In genomic region chr3:62341496-62342205, GRCm38 (mm10) we compare ENCODE assay signal across 10 mouse cellular contexts. TPM values are rescaled to one million over a fixed set of nuclear protein-coding genes. Genes with fewer than 3 reads are reported as not detected.
DNase-seq lines count a peak whose midpoint lies in the region; ATAC-seq lines count a peak whose summit lies in the region.
"Had no signal": no experiment of that assay in that cellular context is flagged by ENCODE, and none has a peak within 500 bp of the region (broad histone marks: within the 10 kb centered on the region; RNA-seq: fewer than 3 reads in every experiment).

No protein-coding gene starts in this region.

- no peak for DNase-seq in heart, adult 11 months
- peak; percentile 82 for DNase-seq in R1 (ENCODE audit: low read depth, low spot score)
- DNase-seq in adrenal gland, adult 18-20 months (ENCODE audit: low spot score in 2 of 2): no peak
- DNase-seq in urinary bladder, postnatal 36 days (ENCODE audit: low spot score in 2 of 2): no peak
- DNase-seq in cerebellum, postnatal 36 days: no peak
- DNase-seq: left cerebral cortex, postnatal 4 days had no signal

- H3K36me3 ChIP-seq in heart, embryonic 15.5 days: no peaks in the 10 kb centered on the region
- H3K36me3 ChIP-seq in hindbrain, embryonic 15.5 days: no peaks in the 10 kb centered on the region
- H3K36me3 ChIP-seq in midbrain, embryonic 15.5 days (replicated peaks): no peaks in the 10 kb centered on the region

- H3K4me3 ChIP-seq in heart, embryonic 15.5 days: no peak overlapping the region
- H3K4me3 ChIP-seq in hindbrain, embryonic 15.5 days: peak overlapping the region; percentile 60
- 0 out of 2 replicates have a peak overlapping the region, but pooled peaks have one; percentile 5 for H3K4me3 ChIP-seq in midbrain, embryonic 15.5 days

- 62% methylated on average over 3 of the region's 3 CpGs for WGBS in heart, embryonic 15.5 days
- WGBS in hindbrain, embryonic 15.5 days: 13% methylated on average over 3 of the region's 3 CpGs
- WGBS in midbrain, embryonic 15.5 days: 20% methylated on average over 3 of the region's 3 CpGs

- no peak overlapping the region for H3K27ac ChIP-seq in heart, embryonic 15.5 days
- no peak overlapping the region for H3K27ac ChIP-seq in hindbrain, embryonic 15.5 days (replicated peaks)
- H3K27ac ChIP-seq in midbrain, embryonic 15.5 days: no peak overlapping the region

- peaks cover 10% of the 10 kb centered on the region for H3K4me1 ChIP-seq in heart, embryonic 15.5 days (replicated peaks)
- H3K4me1 ChIP-seq in hindbrain, embryonic 15.5 days (replicated peaks): peaks cover 14% of the 10 kb centered on the region; the same call in 1 of the 2 replicates
- peaks cover 13% of the 10 kb centered on the region; the same call in 1 of the 2 replicates for H3K4me1 ChIP-seq in midbrain, embryonic 15.5 days

- 0 out of 2 replicates have a peak, but pooled peaks cover 3% of the 10 kb centered on the region for H3K27me3 ChIP-seq in heart, embryonic 15.5 days
- H3K27me3 ChIP-seq in hindbrain, embryonic 15.5 days: no peaks in the 10 kb centered on the region
- H3K27me3 ChIP-seq in midbrain, embryonic 15.5 days (replicated peaks): peaks cover 8% of the 10 kb centered on the region; the same call in 1 of the 2 replicates
- H3K27me3 ChIP-seq: CH12.LX had no signal

- H3K9ac ChIP-seq in heart, embryonic 15.5 days: no peak overlapping the region
- H3K9ac ChIP-seq in hindbrain, embryonic 15.5 days: no peak overlapping the region
- H3K9ac ChIP-seq in midbrain, embryonic 15.5 days: no peak overlapping the region

- H3K4me2 ChIP-seq in heart, embryonic 15.5 days: peak overlapping the region; percentile 4; the same call in 1 of the 2 replicates
- H3K4me2 ChIP-seq in hindbrain, embryonic 15.5 days: peak overlapping the region; percentile 85
- H3K4me2 ChIP-seq in midbrain, embryonic 15.5 days: peak overlapping the region; percentile 84; the same call in 1 of the 2 replicates

- ATAC-seq in heart, embryonic 15.5 days (replicated peaks; ENCODE audit: insufficient number of reproducible peaks, insufficient read depth, low FRiP score, low read depth): no peak
- no peak for ATAC-seq in hindbrain, embryonic 15.5 days (ENCODE audit: low FRiP score, low read depth)
- ATAC-seq in midbrain, embryonic 15.5 days (replicated peaks): no peak

- no peaks in the 10 kb centered on the region for H3K9me3 ChIP-seq in heart, embryonic 15.5 days (replicated peaks)
- no peaks in the 10 kb centered on the region for H3K9me3 ChIP-seq in hindbrain, embryonic 15.5 days
- no peaks in the 10 kb centered on the region for H3K9me3 ChIP-seq in midbrain, embryonic 15.5 days

RNA-seq across cellular contexts. Expression of gene Arhgef26, which starts 3.5 kb away (rescaled TPM):
- polyA plus RNA-seq in heart, embryonic 15.5 days (2015; fragmentation: Nextera tagmentation; extraction: Ambion mirVana): 4.1 and 5.7 TPM in 2 replicates
- polyA plus RNA-seq in hindbrain, embryonic 15.5 days (2015; fragmentation: Nextera tagmentation; extraction: Ambion mirVana): 14.3 and 14.7 TPM in 2 replicates
- polyA plus RNA-seq in midbrain, embryonic 15.5 days (2015; fragmentation: Nextera tagmentation; extraction: Ambion mirVana): 9.2 and 11.7 TPM in 2 replicates
- total RNA-seq in adrenal gland, adult 18-20 months (2021): 1 to 10 TPM; 2.3 to 2.7 TPM

Comparison
In these comparisons a context has a peak if more than half of its experiments do, and no peak if none do; other contexts are left out.
1. H3K4me2 ChIP-seq: peak in every context shown above with its lines; median percentile 85 in hindbrain, embryonic 15.5 days; 84 in midbrain, embryonic 15.5 days; 4 in heart, embryonic 15.5 days.